Mouse (Mus musculus): ENCODE data around the gene Lyg2. TPM values are rescaled to one million over a fixed set of nuclear protein-coding genes. Genes with fewer than 3 reads are reported as not detected.

Lyg2 gene
- polyA plus RNA-seq, 1 experiment from 2014 or later = not detected

Other genes with a start within 250 kb of the Lyg2 start
- 3.3 and 3.6 TPM in 2 replicates for gene 2010300C02Rik, start 196.4 kb downstream of the Lyg2 start, polyA plus RNA-seq (2015; fragmentation: Nextera tagmentation; extraction: Ambion mirVana)
- gene Tsga10, start 50.1 kb downstream of the Lyg2 start, polyA plus RNA-seq (2015; fragmentation: Nextera tagmentation; extraction: Ambion mirVana) = 17.0 and 23.4 TPM in 2 replicates
- 8.6 and 8.8 TPM in 2 replicates for gene Lipt1, start 44.8 kb downstream of the Lyg2 start, polyA plus RNA-seq (2015; fragmentation: Nextera tagmentation; extraction: Ambion mirVana)
- 13.8 and 14.0 TPM in 2 replicates for gene Mitd1, start 26.1 kb downstream of the Lyg2 start, polyA plus RNA-seq (2015; fragmentation: Nextera tagmentation; extraction: Ambion mirVana)
- 229 and 231 TPM in 2 replicates for gene Mrpl30, start 26.0 kb downstream of the Lyg2 start, polyA plus RNA-seq (2015; fragmentation: Nextera tagmentation; extraction: Ambion mirVana)
- gene Lyg1, start 41.3 kb upstream of the Lyg2 start, polyA plus RNA-seq (2015; fragmentation: Nextera tagmentation; extraction: Ambion mirVana) = not detected in 2 replicates
- gene Txndc9, start 81.4 kb upstream of the Lyg2 start, polyA plus RNA-seq (2015; fragmentation: Nextera tagmentation; extraction: Ambion mirVana) = 130 and 146 TPM in 2 replicates
- 19.6 and 21.2 TPM in 2 replicates for gene Eif5b, start 81.5 kb upstream of the Lyg2 start, polyA plus RNA-seq (2015; fragmentation: Nextera tagmentation; extraction: Ambion mirVana)
- gene Rev1, start 213.3 kb upstream of the Lyg2 start, polyA plus RNA-seq (2015; fragmentation: Nextera tagmentation; extraction: Ambion mirVana) = 35.3 and 39.3 TPM in 2 replicates